Mouse (Mus musculus) kidney, postnatal 10 days (tissue): ENCODE measurements around the gene Auts2.

Experiments
- DNase-seq: peaks from one replicate; pipeline ENCODE4 v3.0.0; 2021; ENCODE audit warnings: mixed read lengths

The Auts2 gene

GRCm38 (mm10) chr5:131826362-131827261 is 716.5 kb downstream of the Auts2 start:
- DNase-seq, result no peak

- DNase-seq, result no peak
These were observed 717.7 kb downstream of the Auts2 start for GRCm38 (mm10) chr5:131825421-131825820.

DNA sequence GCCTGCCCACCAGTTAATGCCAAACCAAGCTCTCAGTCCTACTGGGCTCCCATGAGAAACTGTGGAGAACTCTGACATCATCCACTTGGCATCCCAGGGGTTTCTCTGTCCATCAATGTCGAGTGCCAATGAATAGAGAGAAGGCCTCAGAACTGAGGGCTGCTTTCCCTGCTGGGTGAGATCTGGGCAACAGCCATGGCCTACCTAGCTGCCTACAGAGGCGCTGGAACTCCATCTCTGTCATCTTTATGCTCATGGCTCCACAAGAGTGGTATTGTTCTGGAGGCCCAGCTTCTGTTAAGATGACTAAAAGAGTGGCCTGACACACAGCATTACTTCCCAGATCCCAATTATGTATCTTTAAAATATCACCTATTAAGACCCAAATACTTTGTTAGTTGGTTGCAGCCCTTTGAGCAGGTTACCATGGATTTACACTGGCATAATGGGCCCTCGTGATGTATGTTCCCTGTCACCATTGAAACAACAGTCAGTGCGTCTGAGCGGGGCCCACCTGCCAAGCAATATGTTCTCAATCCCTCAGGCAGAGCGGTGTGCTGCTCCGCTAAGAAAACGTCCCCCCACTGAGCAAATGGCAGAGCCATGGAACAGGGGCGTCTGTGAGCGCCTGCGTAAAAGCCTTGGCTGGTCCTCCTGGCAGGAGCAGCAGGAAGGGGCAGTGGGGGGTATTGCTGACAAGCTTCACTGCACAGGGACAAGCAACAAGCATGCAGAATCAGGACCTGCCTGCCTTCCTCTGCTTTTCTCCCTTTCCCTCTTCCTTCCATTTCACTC is 718.8 kb downstream of the Auts2 start:
- DNase-seq, result peak; percentile 30

- no peak for DNase-seq
These were observed 721.7 kb downstream of the Auts2 start for GRCm38 (mm10) chr5:131821461-131821860.

DNA sequence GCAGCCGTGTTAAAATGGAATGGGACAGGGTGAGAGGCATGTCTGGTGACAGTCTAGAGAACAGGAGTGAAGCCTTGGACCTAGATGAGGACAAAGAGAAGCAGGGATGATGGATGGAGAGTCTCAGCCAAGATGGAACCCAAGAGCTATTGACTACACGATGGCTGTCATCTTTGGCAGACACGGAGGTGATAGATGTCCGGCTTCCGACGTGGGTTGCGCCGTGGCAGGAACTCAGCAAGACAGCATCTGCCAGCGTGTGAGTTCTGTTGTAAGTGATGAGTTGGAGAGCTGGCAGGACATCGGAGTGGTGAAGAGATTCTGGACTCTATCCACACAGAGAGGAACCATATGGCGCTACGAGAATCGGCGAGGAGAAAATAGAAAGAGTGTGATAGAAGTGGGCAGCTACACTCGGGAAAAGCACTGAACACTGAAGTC is 723.9 kb downstream of the Auts2 start:
- no peak for DNase-seq

- no peak for DNase-seq
These were observed 727.6 kb downstream of the Auts2 start for GRCm38 (mm10) chr5:131815498-131815897.

- DNase-seq, result no peak
These were observed 728.6 kb downstream of the Auts2 start for GRCm38 (mm10) chr5:131814503-131815003.

DNA sequence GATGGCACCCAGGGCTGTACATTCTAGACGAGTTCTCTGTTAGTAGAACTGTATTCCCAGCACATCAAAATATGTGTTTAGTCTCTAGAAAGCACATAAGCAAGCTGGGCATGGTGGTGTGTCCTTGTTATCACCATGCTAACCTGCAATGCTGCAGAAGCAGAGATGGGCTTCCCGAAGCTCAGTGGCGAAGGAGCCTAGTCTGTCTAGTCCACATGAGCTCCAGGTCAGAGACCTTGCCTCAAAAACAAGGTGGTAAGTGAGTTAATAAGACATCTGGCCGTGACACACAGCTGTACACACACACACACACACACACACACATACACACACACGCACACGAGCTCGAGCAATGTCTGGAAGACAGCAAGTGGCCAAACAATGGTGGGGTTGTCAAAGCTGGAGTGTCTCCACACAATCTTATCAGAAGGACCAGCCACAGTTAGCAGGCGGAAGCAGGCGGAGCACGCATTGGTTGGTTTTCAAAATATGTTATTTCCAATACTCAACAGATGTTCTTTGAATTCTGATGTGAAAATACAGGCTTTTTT is 729.1 kb downstream of the Auts2 start:
- DNase-seq, result no peak

GRCm38 (mm10) chr5:131813331-131813781 is 729.8 kb downstream of the Auts2 start:
- DNase-seq, result no peak

GRCm38 (mm10) chr5:131812483-131813063 is 730.6 kb downstream of the Auts2 start:
- DNase-seq, result no peak

DNA sequence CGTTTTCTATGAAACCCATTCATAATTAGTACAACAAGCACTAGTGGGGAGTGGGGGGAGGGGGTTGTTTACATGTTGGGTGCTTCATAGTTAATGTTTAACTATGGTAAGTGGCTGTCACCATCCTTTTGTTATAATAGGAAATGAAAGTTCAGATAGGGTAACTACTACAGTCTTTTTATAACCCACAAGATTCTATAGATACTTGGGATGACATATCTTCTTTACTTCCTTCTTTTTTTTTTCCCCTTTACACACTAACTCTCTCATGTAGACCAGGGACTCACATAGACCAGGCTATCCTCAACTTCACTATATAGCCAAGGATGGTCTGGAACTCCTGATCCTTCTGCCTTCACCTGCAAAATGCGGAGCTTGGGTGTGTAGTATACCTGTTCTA is 736.8 kb downstream of the Auts2 start:
- DNase-seq, result no peak

DNA sequence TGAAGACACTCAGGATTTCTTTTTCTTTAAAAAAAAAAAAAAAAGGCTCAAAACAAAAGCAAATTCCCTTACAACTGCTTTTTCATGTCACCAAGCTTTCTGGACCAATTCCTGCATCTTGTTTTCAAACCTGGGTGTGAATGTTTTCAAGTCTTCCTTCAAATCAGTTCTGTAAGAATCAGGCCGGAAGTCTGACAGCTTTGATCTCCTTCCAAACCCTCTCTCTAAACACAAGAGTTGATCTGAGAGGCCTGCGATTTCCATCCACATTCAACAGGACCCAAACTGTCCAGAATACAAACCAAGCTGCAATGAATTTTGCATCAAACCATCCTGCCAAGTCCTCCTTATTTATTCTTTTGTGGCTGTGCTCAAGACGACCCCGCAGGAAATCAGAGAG is 737.9 kb downstream of the Auts2 start:
- DNase-seq, result peak; percentile 22

DNA sequence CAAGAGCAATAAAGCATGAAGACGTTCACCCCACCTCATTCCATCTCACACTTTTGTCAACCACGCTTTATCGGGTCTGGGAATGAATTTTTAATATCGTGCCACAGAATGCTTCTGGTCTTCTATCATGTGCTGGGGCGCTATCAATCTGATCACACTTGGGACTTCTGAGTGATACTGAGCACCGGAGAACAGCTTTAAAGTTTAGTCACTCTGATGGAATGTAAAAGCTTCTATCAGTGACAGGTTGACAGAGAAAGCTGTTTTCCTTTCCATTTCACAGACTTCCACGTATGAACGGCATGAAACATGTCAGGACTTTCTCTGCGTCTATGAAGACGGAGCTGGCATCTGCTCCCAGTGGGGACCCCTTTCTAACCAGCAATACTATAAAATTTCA is 739.5 kb downstream of the Auts2 start:
- no peak for DNase-seq

DNA sequence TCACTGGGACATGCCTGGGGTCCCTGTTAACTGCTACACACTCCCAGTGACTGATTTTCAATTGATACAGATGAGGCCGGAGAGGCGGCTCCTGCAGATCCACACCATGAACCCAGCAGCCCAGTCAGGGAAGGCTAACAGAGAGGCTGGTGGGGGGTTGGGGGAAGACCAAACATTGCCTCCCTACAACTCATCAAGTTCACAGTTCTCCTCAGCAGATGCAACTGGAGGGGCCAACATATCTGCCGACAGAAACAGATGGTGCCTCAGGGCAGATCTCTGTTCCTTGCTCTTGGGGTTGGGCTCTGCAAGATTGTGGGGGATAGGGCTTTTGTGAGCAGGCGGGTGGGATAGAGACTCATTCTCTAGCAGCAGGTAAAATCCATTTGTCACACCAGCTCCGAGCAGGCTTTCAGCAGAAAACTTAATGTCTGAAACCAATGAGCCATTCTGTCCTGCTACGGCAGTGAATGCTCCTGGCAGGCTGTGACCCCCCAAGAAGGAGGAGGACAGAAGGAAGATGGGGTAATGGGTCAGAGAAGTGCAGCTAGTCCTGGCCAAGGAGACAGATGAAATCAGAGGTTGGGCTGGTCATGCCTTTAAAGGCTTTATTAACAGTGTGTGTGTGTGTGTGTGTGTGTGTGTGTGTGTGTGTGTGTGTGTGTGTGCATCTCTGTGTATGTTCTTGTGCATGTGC is 740.7 kb downstream of the Auts2 start:
- no peak for DNase-seq

DNA sequence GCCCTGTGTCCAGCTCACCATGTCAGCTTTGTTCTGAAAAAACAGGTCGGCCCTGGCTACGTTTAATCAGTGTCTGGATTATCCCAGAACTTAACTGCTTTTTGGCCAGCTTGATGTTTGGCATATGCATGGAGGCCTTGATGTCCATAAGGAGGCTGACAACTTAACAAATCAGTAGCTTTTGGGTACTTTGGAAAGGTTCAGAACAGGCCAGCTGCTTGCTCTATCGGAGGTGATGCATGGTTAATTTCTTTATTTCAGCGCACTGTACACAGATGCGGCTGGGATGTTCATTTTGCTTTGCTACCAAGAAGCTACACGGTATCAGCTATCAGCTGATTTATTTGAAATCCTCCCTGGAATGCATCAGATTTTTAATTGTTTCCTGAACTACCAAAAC is 741.2 kb downstream of the Auts2 start:
- DNase-seq, result no peak

DNA sequence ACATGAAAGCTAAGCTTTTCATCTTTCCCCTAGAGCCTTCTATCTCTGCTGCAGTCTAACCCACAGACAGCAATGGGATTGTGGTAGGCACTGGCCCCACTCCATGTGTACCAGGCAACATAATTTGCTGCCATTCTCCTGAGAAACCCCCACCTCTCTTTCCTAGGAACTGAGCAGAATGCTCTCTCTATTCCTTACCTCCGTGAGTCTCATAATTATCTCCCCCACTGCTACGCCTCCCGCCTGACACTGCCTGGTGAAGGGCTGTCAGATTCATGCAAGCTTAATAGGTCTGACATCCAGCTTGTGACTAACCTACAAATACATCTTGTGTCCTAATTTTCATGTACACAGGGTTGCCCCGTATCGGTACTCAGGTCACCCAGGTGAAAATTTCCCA is 744.8 kb downstream of the Auts2 start:
- DNase-seq, result no peak

- no peak for DNase-seq
These were observed 746.1 kb downstream of the Auts2 start for GRCm38 (mm10) chr5:131797044-131797443.

DNA sequence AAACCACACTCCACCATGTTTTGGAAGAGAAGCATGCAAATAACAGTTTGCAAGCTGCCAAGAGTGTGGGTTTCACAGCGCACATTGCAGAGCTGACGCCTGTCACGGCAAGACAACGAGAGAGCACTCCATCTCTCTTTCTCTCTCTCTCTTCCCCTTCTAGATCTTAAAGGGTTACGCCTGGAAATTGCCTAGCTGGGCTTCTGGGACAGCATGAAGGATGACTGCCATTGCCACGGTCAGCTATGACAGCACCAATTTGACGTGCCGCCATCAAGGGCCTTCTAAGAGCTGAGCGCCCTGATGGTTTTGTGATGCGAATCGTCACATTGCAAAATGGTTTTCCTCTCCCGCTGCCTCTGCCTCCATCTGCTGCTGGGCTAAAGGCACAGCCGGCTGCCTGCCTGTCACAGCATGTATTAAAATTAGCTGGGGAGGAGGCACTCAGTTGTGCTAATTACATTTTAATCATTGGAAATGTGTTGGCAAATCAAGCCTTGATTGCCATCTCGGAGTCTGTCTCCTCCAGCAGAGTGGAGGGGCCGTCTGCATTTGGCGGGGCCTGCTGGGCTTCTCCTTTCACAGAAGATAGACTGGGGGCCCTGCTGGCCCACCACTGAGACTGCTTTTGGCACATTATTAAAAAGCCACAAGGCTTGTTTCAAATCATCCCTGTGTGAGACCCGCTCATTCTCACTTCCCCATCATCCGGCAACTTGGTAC is 748.6 kb downstream of the Auts2 start:
- DNase-seq, result no peak

GRCm38 (mm10) chr5:131789601-131790000 is 753.5 kb downstream of the Auts2 start:
- no peak for DNase-seq

DNA sequence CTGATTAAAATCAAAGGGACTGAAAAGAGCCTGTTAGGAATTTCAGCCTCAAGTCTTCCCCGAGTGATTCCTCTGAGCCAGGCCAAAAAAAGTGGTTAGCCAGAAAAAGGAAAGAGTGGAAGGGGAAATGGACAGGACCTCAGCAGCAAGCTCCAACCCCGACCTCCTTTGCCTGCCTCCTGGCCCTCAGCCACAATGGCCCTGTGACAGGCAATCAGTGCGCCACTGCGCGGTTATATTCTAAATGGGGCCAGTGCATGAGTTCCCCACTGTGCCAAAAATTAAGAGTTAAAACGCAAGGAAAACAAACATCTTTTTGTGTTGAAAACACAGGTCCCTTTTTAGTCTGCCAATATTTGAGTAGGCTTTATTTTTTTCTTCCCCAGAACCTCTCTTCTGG is 755.1 kb downstream of the Auts2 start:
- DNase-seq, result peak; percentile 42

DNA sequence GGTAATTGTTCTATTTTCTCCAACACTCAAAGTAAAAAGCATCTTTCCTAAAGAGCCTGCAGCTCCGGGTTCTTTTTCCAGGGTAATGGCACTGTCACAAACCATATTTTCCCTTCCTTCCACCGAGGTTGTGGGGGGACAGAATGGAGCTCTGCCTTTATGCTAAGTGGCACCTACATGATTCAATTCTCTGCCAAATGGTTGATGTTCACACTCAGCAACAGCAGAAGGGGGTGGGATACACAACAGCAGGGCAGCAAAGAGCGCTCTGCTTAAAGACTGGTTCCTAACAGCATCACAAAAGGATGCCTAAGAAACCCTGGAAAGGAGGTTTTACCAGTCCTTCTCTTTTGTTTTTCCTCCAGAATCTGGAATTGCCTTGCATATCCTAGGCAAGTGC is 759.9 kb downstream of the Auts2 start:
- DNase-seq, result no peak

- no peak for DNase-seq
These were observed 762.1 kb downstream of the Auts2 start for GRCm38 (mm10) chr5:131781063-131781462.
